Mouse (Mus musculus): ENCODE data around the gene Cks1brt. TPM values are rescaled to one million over a fixed set of nuclear protein-coding genes. Genes with fewer than 3 reads are reported as not detected.

The Cks1brt gene
- polyA plus RNA-seq, 1 experiment from 2014 or later = not detected

- H3K9me3 ChIP-seq (replicated peaks) = peaks cover 14% of the 10 kb centered on the region; the same call in 1 of the 2 replicates
- no peak overlapping the region for H3K27ac ChIP-seq (replicated peaks)
- 90% methylated on average over 1 of the region's 1 CpGs for WGBS
- H3K4me3 ChIP-seq = no peak overlapping the region
- no peaks in the 10 kb centered on the region for H3K4me1 ChIP-seq
- H3K36me3 ChIP-seq = no peaks in the 10 kb centered on the region
- DNase-seq (ENCODE audit: low spot score) = no peak
- no peaks in the 10 kb centered on the region for H3K27me3 ChIP-seq (ENCODE audit: low read depth, poor library complexity, severe bottlenecking)
Observed at GRCm38 (mm10) chr8:85192346-85192745, 40.6 kb downstream of the Cks1brt start.

- Histone ChIP-seq H3K4me3 (no peak overlapping the region), H3K27me3 (ENCODE audit: low read depth, poor library complexity, severe bottlenecking) (no peaks in the 10 kb centered on the region), H3K9me3 (replicated peaks) (no peaks in the 10 kb centered on the region), H3K4me1 (peaks cover 8% of the 10 kb centered on the region; the same call in 1 of the 2 replicates), H3K36me3 (no peaks in the 10 kb centered on the region), H3K27ac (replicated peaks) (no peak overlapping the region)
- no peak for DNase-seq (ENCODE audit: low spot score)
- WGBS = 83% methylated on average over 4 of the region's 4 CpGs
Observed at GRCm38 (mm10) chr8:85220220-85220619, 68.5 kb downstream of the Cks1brt start.

GRCm38 (mm10) chr8:85220992-85221391 is 69.3 kb downstream of the Cks1brt start:
- Histone ChIP-seq H3K9me3 (replicated peaks) (no peaks in the 10 kb centered on the region), H3K27me3 (ENCODE audit: low read depth, poor library complexity, severe bottlenecking) (no peaks in the 10 kb centered on the region), H3K27ac (replicated peaks) (no peak overlapping the region), H3K4me3 (no peak overlapping the region), H3K36me3 (no peaks in the 10 kb centered on the region), H3K4me1 (peaks cover 8% of the 10 kb centered on the region; the same call in 1 of the 2 replicates)
- no peak for DNase-seq (ENCODE audit: low spot score)
- 48% methylated on average over 6 of the region's 6 CpGs for WGBS

Small RNA genes within 50 kb of the gene (microRNA-seq; reads per million reads assigned to microRNA genes)
- gene Gm23388 = 15.0 reads per million, percentile 28 among the genes with 10 or more reads in this experiment

Other genes with a start within 250 kb of the Cks1brt start
- gene Klf1, start 250.0 kb upstream of the Cks1brt start, polyA plus RNA-seq (2016; fragmentation: Nextera tagmentation; extraction: Ambion mirVana) = 14.8 and 19.7 TPM in 2 replicates
- 6.6 and 7.5 TPM in 2 replicates for gene Dnase2a, start 243.4 kb upstream of the Cks1brt start, polyA plus RNA-seq (2016; fragmentation: Nextera tagmentation; extraction: Ambion mirVana)
- 3.2 and 8.4 TPM in 2 replicates for gene Mast1, start 214.6 kb upstream of the Cks1brt start, polyA plus RNA-seq (2016; fragmentation: Nextera tagmentation; extraction: Ambion mirVana)
- gene Rtbdn, start 204.9 kb upstream of the Cks1brt start, polyA plus RNA-seq (2016; fragmentation: Nextera tagmentation; extraction: Ambion mirVana) = 0.62 and 1.2 TPM in 2 replicates
- gene Gm49661, start 182.5 kb upstream of the Cks1brt start, polyA plus RNA-seq (2016; fragmentation: Nextera tagmentation; extraction: Ambion mirVana) = not detected in 2 replicates
- 1,203 and 1,278 TPM in 2 replicates for gene Prdx2, start 182.3 kb upstream of the Cks1brt start, polyA plus RNA-seq (2016; fragmentation: Nextera tagmentation; extraction: Ambion mirVana)
- 136 and 158 TPM in 2 replicates for gene Rnaseh2a, start 182.2 kb upstream of the Cks1brt start, polyA plus RNA-seq (2016; fragmentation: Nextera tagmentation; extraction: Ambion mirVana)
- 5.0 and 5.4 TPM in 2 replicates for gene Junb, start 173.2 kb upstream of the Cks1brt start, polyA plus RNA-seq (2016; fragmentation: Nextera tagmentation; extraction: Ambion mirVana)
- 18.2 and 18.4 TPM in 2 replicates for gene Hook2, start 161.3 kb upstream of the Cks1brt start, polyA plus RNA-seq (2016; fragmentation: Nextera tagmentation; extraction: Ambion mirVana)
- gene Best2, start 137.4 kb upstream of the Cks1brt start, polyA plus RNA-seq (2016; fragmentation: Nextera tagmentation; extraction: Ambion mirVana) = not detected in 2 replicates
- gene Asna1, start 126.6 kb upstream of the Cks1brt start, polyA plus RNA-seq (2016; fragmentation: Nextera tagmentation; extraction: Ambion mirVana) = 160 and 164 TPM in 2 replicates
- gene Trir, start 125.1 kb upstream of the Cks1brt start, polyA plus RNA-seq (2016; fragmentation: Nextera tagmentation; extraction: Ambion mirVana) = 140 and 146 TPM in 2 replicates
- gene Tnpo2, start 115.0 kb upstream of the Cks1brt start, polyA plus RNA-seq (2016; fragmentation: Nextera tagmentation; extraction: Ambion mirVana) = 28.6 and 34.9 TPM in 2 replicates
- gene Fbxw9, start 91.9 kb upstream of the Cks1brt start, polyA plus RNA-seq (2016; fragmentation: Nextera tagmentation; extraction: Ambion mirVana) = 25.5 and 32.3 TPM in 2 replicates
- 0.91 and 1.1 TPM in 2 replicates for gene Gm5741, start 83.9 kb upstream of the Cks1brt start, polyA plus RNA-seq (2016; fragmentation: Nextera tagmentation; extraction: Ambion mirVana)
- gene Dhps, start 80.2 kb upstream of the Cks1brt start, polyA plus RNA-seq (2016; fragmentation: Nextera tagmentation; extraction: Ambion mirVana) = 70.8 and 71.8 TPM in 2 replicates
- 133 and 142 TPM in 2 replicates for gene Wdr83os, start 71.2 kb upstream of the Cks1brt start, polyA plus RNA-seq (2016; fragmentation: Nextera tagmentation; extraction: Ambion mirVana)
- 61.2 and 70.6 TPM in 2 replicates for gene Wdr83, start 70.6 kb upstream of the Cks1brt start, polyA plus RNA-seq (2016; fragmentation: Nextera tagmentation; extraction: Ambion mirVana)
- gene Man2b1, start 68.7 kb upstream of the Cks1brt start, polyA plus RNA-seq (2016; fragmentation: Nextera tagmentation; extraction: Ambion mirVana) = 23.5 and 23.7 TPM in 2 replicates
- gene Zfp791, start 28.8 kb upstream of the Cks1brt start, polyA plus RNA-seq (2016; fragmentation: Nextera tagmentation; extraction: Ambion mirVana) = 0.81 and 1.5 TPM in 2 replicates
- gene Olfr371, start 74.1 kb downstream of the Cks1brt start, polyA plus RNA-seq (2016; fragmentation: Nextera tagmentation; extraction: Ambion mirVana) = not detected in 2 replicates
- gene Orc6, start 147.7 kb downstream of the Cks1brt start, polyA plus RNA-seq (2016; fragmentation: Nextera tagmentation; extraction: Ambion mirVana) = 145 and 157 TPM in 2 replicates
- gene Vps35, start 147.9 kb downstream of the Cks1brt start, polyA plus RNA-seq (2016; fragmentation: Nextera tagmentation; extraction: Ambion mirVana) = 159 and 163 TPM in 2 replicates
- 0.37 and 0.87 TPM in 2 replicates for gene Mylk3, start 234.4 kb downstream of the Cks1brt start, polyA plus RNA-seq (2016; fragmentation: Nextera tagmentation; extraction: Ambion mirVana)